Mouse (Mus musculus) adrenal gland, adult 18-20 months (tissue): Measurements from ENCODE around the gene Crkl. TPM values are rescaled to one million over a fixed set of nuclear protein-coding genes. Genes with fewer than 3 reads are reported as not detected.
"Not testable (repeated sequence)": the region's sequence is repeated elsewhere in the genome, so short reads cannot be mapped to it uniquely, and the experiment has no call there.

Experiments used
- DNase-seq, 2 experiments: peaks; one replicate each; pipeline ENCODE4 v3.0.0; 2021 to 2022; ENCODE audit warnings: low spot score in 2 of 2
- total RNA-seq, 2 experiments: library from RNA; stranded (reverse); gene quantifications; 1 replicate in 1 of 2; 2 replicates in 1 of 2; pipeline ENCODE4 v1.2.3; 2021

The Crkl gene
- total RNA-seq, 2 experiments from 2014 or later, result 38.3 to 39.2 TPM

DNA sequence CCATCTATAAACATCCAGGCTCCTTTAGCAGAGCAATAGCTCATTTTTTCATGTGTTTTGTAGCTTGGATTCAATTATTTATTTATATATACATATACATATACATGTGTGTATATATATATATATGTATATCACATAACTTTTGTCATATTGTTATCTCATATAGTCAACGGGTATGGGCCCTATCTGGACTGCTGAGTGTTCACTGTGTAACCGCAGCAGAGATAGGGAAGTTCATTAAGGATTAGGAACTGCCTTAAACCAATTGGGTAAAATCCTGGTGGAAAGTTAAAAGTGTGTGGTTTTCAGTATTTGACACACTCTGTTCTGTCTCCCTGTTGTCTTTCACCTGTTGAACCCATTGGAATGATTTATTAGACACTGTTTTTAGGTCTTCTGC, 29.7 kb downstream of the Crkl start:
- no peak for DNase-seq

- DNase-seq, result peak in 1 of 2 experiments; percentile 52
Observed at GRCm38 (mm10) chr16:17486505-17486904, 34.7 kb downstream of the Crkl start.

GRCm38 (mm10) chr16:17488478-17489468, 37.0 kb downstream of the Crkl start:
- peak in 1 of 2 experiments; percentile 30 for DNase-seq

DNA sequence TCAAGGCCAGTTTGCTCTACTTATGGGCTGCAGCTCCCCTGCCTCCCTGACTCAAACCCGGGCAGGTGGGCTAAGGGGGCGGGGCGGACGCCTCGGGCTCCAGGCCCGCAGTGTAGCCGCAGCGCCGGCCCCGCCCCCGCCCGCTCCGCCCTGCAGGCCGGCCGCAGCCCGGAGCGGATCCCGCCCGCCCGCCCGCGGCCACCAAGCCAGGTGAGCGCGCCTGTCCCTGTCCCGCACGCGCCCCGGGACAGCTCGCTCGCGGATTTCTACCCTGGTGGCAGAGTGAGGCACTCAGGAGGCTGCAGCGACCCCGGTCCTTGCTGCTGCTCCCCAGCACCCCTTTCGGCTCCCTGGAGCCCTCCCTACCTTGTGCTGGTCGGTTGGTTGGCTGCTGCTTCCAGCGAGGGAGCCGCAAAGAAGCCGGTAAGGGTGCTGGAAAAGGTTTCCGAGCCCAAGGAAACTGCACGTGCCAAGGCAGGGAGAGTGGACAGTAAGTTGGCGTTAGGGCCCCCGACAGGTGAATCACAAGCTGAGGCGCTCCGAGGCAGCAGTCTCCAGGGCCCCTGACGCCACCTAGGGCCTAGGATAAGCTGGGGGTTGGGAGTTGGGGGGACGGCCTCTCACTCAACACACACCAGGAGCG, 37.8 kb downstream of the Crkl start, which contains the start of gene Aifm3:
TSS of gene Aifm3 (plus strand) at position 143 of the 643 bp plus-strand sequence.
- DNase-seq, result peak; percentile 25 to 47

DNA sequence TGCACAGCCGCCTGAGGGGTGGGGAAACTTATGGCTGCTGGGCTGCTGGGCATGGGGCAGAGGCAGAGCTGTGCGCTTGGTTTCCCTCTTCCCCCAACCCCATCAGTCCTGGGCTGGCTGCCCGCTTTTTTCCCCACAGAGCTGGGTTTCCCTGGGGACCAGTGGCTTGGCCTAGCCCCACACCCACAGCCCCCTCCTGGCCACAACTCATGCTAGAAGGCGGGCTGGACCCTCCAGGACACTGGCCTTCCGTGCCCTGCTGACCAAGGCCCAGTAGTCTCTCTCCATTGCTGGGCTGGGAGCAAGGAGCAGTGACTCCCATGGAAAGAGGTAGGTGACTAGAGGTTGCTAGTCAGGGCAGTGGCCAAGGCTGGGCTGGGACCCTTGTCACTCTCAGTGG, 39.4 kb downstream of the Crkl start:
- DNase-seq, result no peak

GRCm38 (mm10) chr16:17491896-17492561, 40.2 kb downstream of the Crkl start:
- no peak for DNase-seq

- peak in 1 of 2 experiments; percentile 48 for DNase-seq
Observed at GRCm38 (mm10) chr16:17496499-17497305, 44.9 kb downstream of the Crkl start.

DNA sequence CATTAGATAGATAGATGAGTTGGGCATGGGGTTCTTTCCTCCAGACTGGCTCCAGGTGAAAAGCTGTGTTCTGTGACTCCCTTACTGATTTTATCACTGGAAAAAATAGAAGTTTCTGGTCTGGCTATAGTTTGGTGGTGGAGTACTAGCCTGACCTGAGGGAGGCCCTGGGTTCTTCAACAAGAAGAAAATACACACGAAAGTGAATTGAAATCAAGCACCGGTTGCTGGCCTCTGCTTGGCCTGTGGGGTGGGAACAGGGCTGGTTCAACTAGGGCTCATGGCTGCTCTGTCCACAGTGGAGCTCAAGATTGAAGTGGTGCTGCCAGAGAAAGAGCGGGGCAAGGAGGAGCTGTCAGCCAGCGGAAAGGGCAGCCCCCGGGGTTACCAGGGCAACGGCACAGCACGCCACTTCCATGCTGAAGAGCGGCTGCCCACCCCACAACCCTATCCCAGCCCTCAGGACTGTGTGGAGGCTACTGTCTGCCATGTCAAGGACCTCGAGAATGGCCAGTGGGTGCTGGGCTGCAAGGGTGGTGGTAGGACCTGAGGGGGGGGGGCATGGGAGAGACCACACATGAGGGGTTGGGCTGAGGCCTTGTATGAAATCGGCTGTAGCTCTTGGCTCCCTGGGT, 47.6 kb downstream of the Crkl start:
- DNase-seq, result no peak

GRCm38 (mm10) chr16:17502681-17503080, 50.9 kb downstream of the Crkl start:
- no peak for DNase-seq

DNA sequence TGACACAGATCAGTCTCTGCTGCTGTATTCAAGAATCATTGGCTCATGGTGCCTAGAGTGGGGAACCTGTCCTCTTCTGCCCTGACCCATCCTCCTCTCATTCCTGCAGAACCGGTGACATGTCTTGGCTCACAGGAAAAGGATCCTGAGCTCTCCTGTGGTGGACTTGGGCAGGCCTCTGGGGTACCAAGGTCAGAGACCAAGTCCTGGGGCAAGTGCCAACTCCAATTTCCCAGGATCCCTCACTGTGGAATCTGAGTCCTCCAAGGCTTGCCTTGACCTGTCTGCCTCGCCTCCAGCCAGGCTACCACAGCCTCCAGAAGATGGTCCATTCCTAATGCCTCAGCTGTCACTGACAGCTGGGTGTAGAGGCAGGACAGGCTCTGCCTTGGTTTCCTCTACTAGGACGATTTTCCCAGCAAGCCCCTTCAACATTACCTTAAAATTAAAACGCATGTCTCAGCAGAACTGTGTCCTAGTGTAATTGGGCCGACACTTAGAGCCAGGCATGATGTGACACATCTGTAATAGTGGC, 55.3 kb downstream of the Crkl start:
- no peak for DNase-seq

DNA sequence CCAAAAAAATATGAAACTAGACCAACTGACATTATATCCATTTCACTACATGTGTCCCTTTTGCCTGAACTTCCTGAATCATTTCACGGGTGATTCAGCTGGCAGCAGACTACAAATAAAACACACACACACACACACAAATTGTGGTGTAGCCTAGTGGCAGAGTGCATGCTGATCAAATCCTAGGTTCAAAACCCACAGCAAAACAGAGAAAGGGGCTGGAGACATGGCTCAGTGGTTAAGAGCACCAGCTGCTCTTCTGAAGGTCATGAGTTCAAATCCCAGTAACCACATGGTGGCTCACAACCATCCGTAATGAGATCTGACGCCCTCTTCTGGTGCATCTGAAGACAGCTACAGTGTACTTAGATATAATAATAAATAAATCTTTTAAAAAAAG, 56.2 kb downstream of the Crkl start:
- DNase-seq, result not testable (repeated sequence)

- DNase-seq, result peak; percentile 84 to 86
Observed at GRCm38 (mm10) chr16:17508546-17509239, 56.9 kb downstream of the Crkl start, which contains the start of gene Lztr1. Gene Lztr1, plus strand, starts transcription at chr16:17508688.

GRCm38 (mm10) chr16:17509240-17509597, 57.4 kb downstream of the Crkl start:
- no peak for DNase-seq

DNA sequence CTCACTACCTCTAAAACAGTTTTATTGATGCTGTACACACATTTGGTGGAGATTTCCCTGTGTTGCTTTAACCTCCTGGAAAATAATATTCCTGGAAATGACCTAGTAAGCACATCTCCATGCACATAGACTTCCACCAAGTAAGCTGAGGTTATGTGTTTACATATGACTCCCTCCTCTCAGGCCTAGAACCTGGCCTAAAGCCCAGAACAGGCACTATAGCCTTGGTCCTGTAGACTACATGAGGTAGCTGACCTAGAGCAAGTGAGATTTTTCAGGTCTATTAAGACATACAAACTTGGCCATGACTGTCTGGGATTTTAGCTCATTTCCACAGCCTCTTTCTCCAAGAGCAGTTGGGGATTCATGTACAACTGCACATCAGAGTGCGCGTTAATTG, 58.4 kb downstream of the Crkl start:
- no peak for DNase-seq

- no peak for DNase-seq
Observed at GRCm38 (mm10) chr16:17510686-17511085, 58.9 kb downstream of the Crkl start.

- DNase-seq, result no peak
Observed at GRCm38 (mm10) chr16:17511431-17511830, 59.6 kb downstream of the Crkl start.

DNA sequence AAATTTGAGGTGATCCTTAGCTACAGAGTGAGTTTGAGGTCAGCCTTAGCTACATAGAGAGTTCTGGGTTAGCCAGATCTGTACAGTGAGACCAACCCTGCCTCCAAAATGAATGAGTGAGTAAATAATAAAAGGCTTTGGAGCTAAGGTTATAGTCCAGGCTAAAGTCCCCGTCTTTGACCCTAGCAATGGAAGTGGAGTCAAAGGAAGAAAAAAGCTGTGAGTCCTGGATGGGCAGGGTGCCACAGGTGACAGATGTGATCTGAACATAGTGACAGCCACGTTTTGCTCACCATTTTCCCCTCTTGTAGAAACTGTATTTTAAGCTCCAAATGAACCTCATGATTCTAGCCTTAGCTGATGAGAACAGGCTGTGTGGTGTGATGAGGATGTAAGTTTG, 67.1 kb downstream of the Crkl start:
- no peak for DNase-seq

DNA sequence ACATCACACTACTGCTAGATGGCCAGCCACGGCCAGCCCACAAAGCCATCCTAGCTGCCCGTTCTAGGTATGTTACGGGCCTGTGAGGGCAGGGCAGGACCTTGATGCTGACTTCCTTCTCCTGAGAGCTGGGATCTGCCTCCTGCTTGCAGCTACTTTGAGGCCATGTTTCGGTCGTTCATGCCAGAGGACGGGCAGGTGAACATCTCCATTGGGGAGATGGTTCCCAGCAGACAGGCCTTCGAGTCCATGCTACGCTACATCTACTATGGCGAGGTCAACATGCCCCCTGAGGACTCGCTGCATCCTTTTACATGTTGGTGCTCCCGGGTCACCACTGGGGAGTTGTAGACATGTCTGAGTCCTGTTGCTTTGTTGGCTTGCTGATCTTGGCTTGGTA, 72.4 kb downstream of the Crkl start:
- no peak for DNase-seq

DNA sequence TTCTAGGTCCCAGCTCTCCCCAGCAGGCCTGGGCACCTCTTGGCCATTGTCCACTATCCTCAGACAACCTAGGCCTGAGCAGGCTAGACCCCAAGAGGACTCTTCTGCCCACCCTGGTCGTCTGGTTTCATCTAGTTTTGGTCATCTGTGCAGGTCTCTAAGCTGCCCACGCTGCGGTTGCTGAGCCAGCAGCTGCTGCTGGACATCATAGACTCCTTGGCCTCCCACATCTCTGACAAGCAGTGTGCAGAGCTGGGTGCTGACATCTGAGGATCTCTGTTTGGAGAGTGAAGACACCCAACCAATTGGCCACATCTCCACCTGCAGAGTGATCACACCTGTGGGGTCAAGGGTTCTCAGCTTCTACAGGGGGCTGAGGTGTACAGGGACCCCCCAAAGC, 73.7 kb downstream of the Crkl start:
- DNase-seq, result no peak
